In the genomic region with DNA sequence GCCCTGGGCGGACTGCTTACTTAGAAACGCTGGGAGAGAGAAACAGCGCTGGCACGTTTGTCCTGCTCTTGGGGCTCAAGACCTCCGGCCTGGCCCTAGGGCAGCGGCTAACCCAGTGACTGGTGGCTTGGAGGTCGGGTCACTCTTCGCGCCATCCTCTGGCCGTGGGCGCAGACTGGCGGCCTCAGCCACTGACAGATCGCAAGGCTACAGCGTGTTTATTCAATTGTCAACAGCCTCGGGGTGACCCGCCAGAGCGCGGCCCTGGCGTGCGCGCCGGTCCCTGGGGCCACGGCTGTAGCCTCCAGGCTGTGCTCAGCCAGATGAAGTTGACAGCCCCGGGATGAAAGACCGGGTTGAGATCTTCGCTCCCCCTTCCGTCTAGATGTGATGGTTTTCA, we compare ENCODE assay signal across 12 mouse cellular contexts. TPM values are rescaled to one million over a fixed set of nuclear protein-coding genes. Genes with fewer than 3 reads are reported as not detected.
DNase-seq lines count a peak whose midpoint lies in the region; ATAC-seq lines count a peak whose summit lies in the region.
"Had no signal": no experiment of that assay in that cellular context is flagged by ENCODE, and none has a peak within 500 bp of the region (broad histone marks: within the 10 kb centered on the region; RNA-seq: fewer than 3 reads in every experiment).

No protein-coding gene starts in this region.

- peak overlapping the region; percentile 52 for H3K4me3 ChIP-seq in heart, embryonic 10.5 days
- H3K4me3 ChIP-seq in forebrain, embryonic 16.5 days (replicated peaks; ENCODE audit: low read length), result no peak overlapping the region
- H3K4me3 ChIP-seq in limb, embryonic 15.5 days, result peak overlapping the region; percentile 10

- peak overlapping the region; percentile 10; the same call in 1 of the 2 replicates for H3K27ac ChIP-seq in heart, embryonic 10.5 days
- no peak overlapping the region for H3K27ac ChIP-seq in forebrain, embryonic 16.5 days (ENCODE audit: low read length)
- H3K27ac ChIP-seq in limb, embryonic 15.5 days, result no peak overlapping the region

- H3K4me2 ChIP-seq in forebrain, embryonic 16.5 days (ENCODE audit: low read length), result no peak overlapping the region
- 0 out of 2 replicates have a peak overlapping the region, but pooled peaks have one; percentile 21 for H3K4me2 ChIP-seq in limb, embryonic 15.5 days

- 0 out of 2 replicates have a peak, but pooled peaks have one; percentile 26 for ATAC-seq in forebrain, embryonic 16.5 days
- ATAC-seq in limb, embryonic 15.5 days (ENCODE audit: insufficient number of reproducible peaks, low FRiP score, low TSS enrichment, low read depth), result no peak

- no peaks in the 10 kb centered on the region for H3K36me3 ChIP-seq in heart, embryonic 10.5 days
- H3K36me3 ChIP-seq in forebrain, embryonic 16.5 days (ENCODE audit: control insufficient read depth, insufficient read depth), result no peaks in the 10 kb centered on the region
- H3K36me3 ChIP-seq in limb, embryonic 15.5 days, result no peaks in the 10 kb centered on the region
- H3K36me3 ChIP-seq: G1E had no signal

- no peak overlapping the region for H3K9ac ChIP-seq in forebrain, embryonic 16.5 days (replicated peaks; ENCODE audit: low read depth, low read length)
- H3K9ac ChIP-seq in limb, embryonic 15.5 days, result no peak overlapping the region

- peaks cover 96% of the 10 kb centered on the region for H3K27me3 ChIP-seq in heart, embryonic 10.5 days (ENCODE audit: insufficient read depth, poor library complexity, severe bottlenecking)
- peaks cover 79% of the 10 kb centered on the region for H3K27me3 ChIP-seq in forebrain, embryonic 16.5 days (replicated peaks; ENCODE audit: control insufficient read depth, insufficient read depth, low read length)
- H3K27me3 ChIP-seq in limb, embryonic 15.5 days, result peaks cover 93% of the 10 kb centered on the region

- no peaks in the 10 kb centered on the region for H3K9me3 ChIP-seq in heart, embryonic 10.5 days
- H3K9me3 ChIP-seq in forebrain, embryonic 16.5 days (ENCODE audit: control insufficient read depth, low read length), result no peaks in the 10 kb centered on the region
- no peaks in the 10 kb centered on the region for H3K9me3 ChIP-seq in limb, embryonic 15.5 days

- WGBS in heart, embryonic 10.5 days, result under 1% methylated on average over 27 of the region's 27 CpGs
- WGBS in forebrain, embryonic 16.5 days, result under 1% methylated on average over 27 of the region's 27 CpGs
- WGBS in limb, embryonic 15.5 days, result 1% methylated on average over 27 of the region's 27 CpGs

- intact Hi-C loops in heart, postnatal 10 days (cut with DNase I), result loop anchor here (5.0 to 10.0 kb wide), 2 partner anchors 109 to 552 kb away; no protein-coding TSS in a partner anchor
- intact Hi-C loops in left cerebral cortex, postnatal 4 days (cut with DNase I), result loop anchor here (10.0 kb wide), 1 partner anchor 542 kb away; a partner anchor contains a TSS

- peaks cover 30% of the 10 kb centered on the region for H3K4me1 ChIP-seq in heart, embryonic 10.5 days
- H3K4me1 ChIP-seq in forebrain, embryonic 16.5 days (replicated peaks; ENCODE audit: control insufficient read depth, insufficient read depth, low read length), result peaks cover 17% of the 10 kb centered on the region
- H3K4me1 ChIP-seq in limb, embryonic 15.5 days, result peaks cover 31% of the 10 kb centered on the region

- DNase-seq in heart, embryonic 10.5 days (ENCODE audit: low spot score), result no peak
- no peak for DNase-seq in heart, postnatal 10 days
- peak; percentile 48 for DNase-seq in Muller cell, postnatal 12 days (ENCODE audit: inconsistent ontology term)
- DNase-seq in adrenal gland, postnatal 25 days, result no peak
- no peak for DNase-seq in spleen, postnatal 36 days (ENCODE audit: low spot score in 2 of 2)
- DNase-seq in left cerebral cortex, postnatal 4 days, result no peak

RNA-seq across cellular contexts. Expression of a gene that starts 3.4 kb away (rescaled TPM):
- 36.5 and 41.9 TPM in 2 replicates for polyA plus RNA-seq in heart, embryonic 10.5 days (2016; fragmentation: Nextera tagmentation; extraction: Ambion mirVana)
- total RNA-seq in heart, postnatal 10 days (2021), result 10 to 100 TPM; 12.6 to 13.3 TPM
- polyA plus RNA-seq in forebrain, embryonic 16.5 days (2015; fragmentation: Nextera tagmentation; extraction: Ambion mirVana), result 0.14 and 0.16 TPM in 2 replicates
- polyA plus RNA-seq in limb, embryonic 15.5 days (2015; fragmentation: Nextera tagmentation; extraction: Ambion mirVana), result 0.51 and 1.1 TPM in 2 replicates
- 1.7 and 1.8 TPM in 2 replicates for total RNA-seq in adrenal gland, postnatal 25 days (2021)
- total RNA-seq in left cerebral cortex, postnatal 4 days (2021), result under 1 TPM in 1 of 2 experiments, not detected in 1; 0.26 TPM
- total RNA-seq: common myeloid progenitor, adult 5-6 weeks had no signal
- polyA plus RNA-seq: G1E had no signal

RNA-seq across cellular contexts. Expression of a gene that starts 31.1 kb away (rescaled TPM):
- polyA plus RNA-seq in heart, embryonic 10.5 days (2016; fragmentation: Nextera tagmentation; extraction: Ambion mirVana), result not detected in 2 replicates
- not detected for total RNA-seq in heart, postnatal 10 days (2021)
- not detected in 2 replicates for polyA plus RNA-seq in forebrain, embryonic 16.5 days (2015; fragmentation: Nextera tagmentation; extraction: Ambion mirVana)
- not detected in 2 replicates for polyA plus RNA-seq in limb, embryonic 15.5 days (2015; fragmentation: Nextera tagmentation; extraction: Ambion mirVana)
- total RNA-seq in adrenal gland, postnatal 25 days (2021), result not detected in 2 replicates
- not detected for total RNA-seq in left cerebral cortex, postnatal 4 days (2021)
- total RNA-seq: common myeloid progenitor, adult 5-6 weeks; G1E had no signal
- polyA plus RNA-seq: G1E; liver, embryonic 16.5 days; urinary bladder, adult 2 months had no signal
